Comparison of ENCODE assay signal across 19 mouse cellular contexts in the genomic region with DNA sequence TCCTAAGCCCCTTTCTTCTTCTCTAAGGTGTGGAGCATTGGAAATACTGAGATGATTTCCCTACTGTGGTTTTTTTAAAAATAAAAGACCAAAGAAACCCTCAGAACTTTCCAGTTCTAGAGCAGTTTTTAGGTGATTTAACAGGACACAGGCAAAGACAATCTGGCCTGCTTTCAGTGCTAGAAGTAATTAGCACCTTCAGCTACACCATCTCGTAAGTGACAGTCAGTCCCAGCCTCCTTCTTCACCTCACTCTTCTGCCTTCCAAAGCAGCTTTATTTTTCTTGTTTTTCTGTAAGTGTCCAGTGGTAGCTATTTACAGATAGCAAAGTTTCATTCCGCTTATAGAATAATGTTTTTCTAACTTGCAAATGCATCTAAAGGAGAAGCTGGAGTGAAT.
DNase-seq lines count a peak whose midpoint lies in the region; ATAC-seq lines count a peak whose summit lies in the region.
"Had no signal": no experiment of that assay in that cellular context is flagged by ENCODE, and none has a peak within 500 bp of the region (broad histone marks: within the 10 kb centered on the region; RNA-seq: fewer than 3 reads in every experiment).

No protein-coding gene starts in this region.

- ATAC-seq in frontal cortex, adult (ENCODE audit: low TSS enrichment): peak; percentile 76
- ATAC-seq: activated CD4-positive, CD25-positive, alpha-beta regulatory T cell, adult 4 months; CD4-positive, CD25-positive, alpha-beta regulatory T cell, adult 4 months; forebrain, embryonic 13.5 days; forebrain, embryonic 15.5 days; forebrain, postnatal 0 days; Patski had no signal

- DNase-seq in frontal cortex, postnatal 36 days (ENCODE audit: low spot score in 2 of 2): no peak
- DNase-seq in right cerebral cortex, adult 18-20 months: peak; percentile 43
- no peak for DNase-seq in right cerebral cortex, postnatal 25 days
- DNase-seq in cerebellum, adult 11-12 months: no peak
- DNase-seq: adrenal gland, adult 8-10 months; adrenal gland, postnatal 14 days; adrenal gland, postnatal 36 days; B cell, adult 2 months; cerebellum, adult 11 months; cerebellum, adult 9-10 months; cerebellum, postnatal 10 days; cerebellum, postnatal 25 days; forebrain, postnatal 0 days had no signal
